Mouse (Mus musculus): ENCODE results near the gene Hist1h1e. TPM values are rescaled to one million over a fixed set of nuclear protein-coding genes. Genes with fewer than 3 reads are reported as not detected.
A peak's percentile ranks its signal among the peaks of the same experiment; 100 is the strongest.
"Not testable (repeated sequence)": the region's sequence is repeated elsewhere in the genome, so short reads cannot be mapped to it uniquely, and the experiment has no call there.

Gene Hist1h1e
- polyA plus RNA-seq, 1 experiment from 2014 or later = 9.6 TPM

DNA sequence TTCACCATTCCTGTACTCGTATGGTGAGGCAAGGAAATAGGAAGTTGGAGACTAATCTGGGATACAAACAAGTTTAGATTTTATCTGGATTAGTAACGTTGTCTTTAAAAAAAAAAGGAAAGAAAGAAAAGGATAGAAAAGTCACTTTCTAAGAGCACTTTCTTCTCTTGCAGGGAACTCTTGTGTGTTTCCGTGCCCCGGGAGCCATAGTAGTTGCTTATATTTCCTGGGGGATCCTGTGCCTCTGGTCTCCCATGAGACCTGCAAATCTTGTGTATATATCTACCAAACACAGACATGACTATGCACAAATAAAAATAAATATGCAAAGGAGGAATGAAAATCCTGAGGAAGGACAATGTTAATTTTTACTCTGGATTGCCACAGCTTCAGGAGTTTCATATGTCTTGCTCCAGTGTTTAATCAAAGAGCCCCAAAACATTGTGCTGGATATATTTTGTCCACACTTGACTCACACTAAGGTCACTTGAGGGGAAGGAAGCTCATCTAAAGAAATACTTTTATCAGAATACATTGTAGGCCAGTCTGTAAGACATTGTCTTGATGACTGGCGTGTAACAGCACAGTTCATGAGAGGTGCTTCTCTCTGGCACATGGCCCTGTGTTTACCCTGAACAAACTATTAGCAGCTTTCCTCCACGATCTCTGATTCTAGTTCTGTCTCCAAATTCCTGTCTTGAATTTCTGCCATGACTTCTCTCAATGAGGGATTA lies 45.3 kb downstream of the Hist1h1e start:
- no peaks in the 10 kb centered on the region for H3K27me3 ChIP-seq
- no peaks in the 10 kb centered on the region for H3K9me3 ChIP-seq (replicated peaks)
- H3K4me1 ChIP-seq (replicated peaks) = peaks cover 37% of the 10 kb centered on the region
- peak overlapping the region; percentile 73 for H3K4me2 ChIP-seq
- H3K36me3 ChIP-seq = no peaks in the 10 kb centered on the region
- peak overlapping the region; percentile 47 for H3K4me3 ChIP-seq
- 52% methylated on average over 6 of the region's 6 CpGs for WGBS
- ATAC-seq (replicated peaks; ENCODE audit: insufficient number of reproducible peaks, insufficient read depth, low FRiP score, low read depth) = no peak
- H3K9ac ChIP-seq = peak overlapping the region; percentile 61; the same call in 1 of the 2 replicates
- H3K27ac ChIP-seq = peak overlapping the region; percentile 77

DNA sequence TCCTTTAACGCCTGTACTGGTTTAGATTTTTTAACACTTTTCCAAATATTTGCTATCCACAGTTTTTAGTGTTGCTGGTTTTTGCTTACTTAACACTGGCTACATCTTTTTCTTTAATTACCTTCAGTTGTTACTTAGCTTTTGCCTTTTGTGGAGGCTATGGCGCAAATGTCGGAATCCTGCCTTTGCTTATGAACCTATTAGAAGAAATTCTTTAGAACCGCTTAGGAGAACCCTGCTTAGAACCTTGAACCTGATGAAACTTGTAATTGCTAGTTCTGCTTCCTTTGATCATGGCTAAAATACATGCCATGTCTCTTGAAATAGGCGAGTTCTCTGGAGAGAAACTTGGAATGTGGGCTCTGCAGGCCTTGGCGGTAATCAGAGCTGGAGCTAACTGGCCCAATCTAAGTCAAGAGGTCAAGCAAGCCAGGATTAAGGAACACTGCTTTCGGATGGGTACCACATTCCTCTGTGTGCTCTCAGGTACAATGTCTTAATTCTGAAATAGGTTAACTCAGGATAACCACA lies 45.9 kb downstream of the Hist1h1e start:
- 22% methylated on average over 7 of the region's 7 CpGs for WGBS
- peak overlapping the region; percentile 61 for H3K9ac ChIP-seq
- H3K4me3 ChIP-seq = peak overlapping the region; percentile 47
- peaks cover 38% of the 10 kb centered on the region for H3K4me1 ChIP-seq (replicated peaks)
- H3K9me3 ChIP-seq (replicated peaks) = no peaks in the 10 kb centered on the region
- ATAC-seq (replicated peaks; ENCODE audit: insufficient number of reproducible peaks, insufficient read depth, low FRiP score, low read depth) = no peak
- H3K4me2 ChIP-seq = peak overlapping the region; percentile 73
- H3K36me3 ChIP-seq = no peaks in the 10 kb centered on the region
- peak overlapping the region; percentile 77 for H3K27ac ChIP-seq
- no peaks in the 10 kb centered on the region for H3K27me3 ChIP-seq

DNA sequence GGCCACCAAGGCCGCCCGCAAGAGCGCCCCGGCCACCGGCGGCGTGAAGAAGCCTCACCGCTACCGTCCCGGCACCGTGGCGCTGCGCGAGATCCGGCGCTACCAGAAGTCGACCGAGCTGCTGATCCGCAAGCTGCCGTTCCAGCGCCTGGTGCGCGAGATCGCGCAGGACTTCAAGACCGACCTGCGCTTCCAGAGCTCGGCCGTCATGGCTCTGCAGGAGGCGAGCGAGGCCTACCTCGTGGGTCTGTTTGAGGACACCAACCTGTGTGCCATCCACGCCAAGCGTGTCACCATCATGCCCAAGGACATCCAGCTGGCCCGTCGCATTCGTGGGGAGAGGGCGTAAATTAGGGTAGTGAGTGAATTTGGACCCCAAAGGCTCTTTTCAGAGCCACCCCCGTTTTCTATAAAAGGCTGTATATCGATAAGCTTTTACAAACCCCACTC lies 46.5 kb downstream of the Hist1h1e start:
- Histone ChIP-seq H3K9ac (peak overlapping the region; percentile 61), H3K27ac (peak overlapping the region; percentile 77), H3K4me1 (replicated peaks) (peaks cover 35% of the 10 kb centered on the region), H3K4me2 (peak overlapping the region; percentile 73), H3K4me3 (peak overlapping the region; percentile 47)
- H3K36me3 ChIP-seq; H3K9me3 ChIP-seq (replicated peaks); ATAC-seq (replicated peaks; ENCODE audit: insufficient number of reproducible peaks, insufficient read depth, low FRiP score, low read depth); H3K27me3 ChIP-seq: not testable (repeated sequence)
- WGBS = 2% methylated on average over 11 of the region's 40 CpGs

DNA sequence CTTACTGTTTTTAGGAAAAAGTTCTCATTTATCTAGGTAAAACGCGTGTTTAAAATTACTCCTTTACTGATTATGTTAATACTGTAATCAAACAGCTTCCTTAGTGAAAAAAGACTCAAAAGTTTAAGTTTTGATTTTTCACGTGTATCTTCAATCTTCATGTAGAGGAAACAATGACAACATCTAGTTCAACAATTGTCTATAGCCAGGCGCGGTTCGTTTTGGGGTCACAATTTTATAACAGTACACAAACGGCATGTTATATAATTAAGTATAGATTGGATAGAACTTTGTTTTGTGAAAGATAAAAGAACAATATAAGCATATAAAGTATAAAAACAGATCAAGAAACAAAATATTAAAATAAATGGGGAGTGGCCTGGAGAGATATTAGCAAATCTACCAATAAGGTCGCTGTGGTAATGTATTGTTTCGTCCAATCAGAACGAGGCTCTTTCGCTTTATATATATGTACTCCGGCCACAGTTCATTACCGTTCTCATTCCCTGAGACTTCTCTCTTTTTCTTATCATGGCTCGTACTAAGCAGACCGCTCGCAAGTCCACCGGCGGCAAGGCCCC lies 47.0 kb downstream of the Hist1h1e start, which contains the start of gene Hist1h3d:
TSS of gene Hist1h3d (plus strand) at position 493 of the 581 bp plus-strand sequence.
- Histone ChIP-seq H3K27ac (peak within 1 kb of the TSS; percentile 79), H3K36me3 (no peaks in the 10 kb centered on the region), H3K9ac (peak within 1 kb of the TSS; percentile 61), H3K9me3 (replicated peaks) (no peaks in the 10 kb centered on the region), H3K4me2 (peak within 1 kb of the TSS; percentile 73), H3K4me3 (peak within 1 kb of the TSS; percentile 47), H3K4me1 (replicated peaks) (peaks cover 33% of the 10 kb centered on the region), H3K27me3 (no peaks in the 10 kb centered on the region)
- WGBS = 1% methylated on average over 18 of the region's 18 CpGs
- ATAC-seq (replicated peaks; ENCODE audit: insufficient number of reproducible peaks, insufficient read depth, low FRiP score, low read depth) = peak; percentile 53; the same call in 1 of the 2 replicates

DNA sequence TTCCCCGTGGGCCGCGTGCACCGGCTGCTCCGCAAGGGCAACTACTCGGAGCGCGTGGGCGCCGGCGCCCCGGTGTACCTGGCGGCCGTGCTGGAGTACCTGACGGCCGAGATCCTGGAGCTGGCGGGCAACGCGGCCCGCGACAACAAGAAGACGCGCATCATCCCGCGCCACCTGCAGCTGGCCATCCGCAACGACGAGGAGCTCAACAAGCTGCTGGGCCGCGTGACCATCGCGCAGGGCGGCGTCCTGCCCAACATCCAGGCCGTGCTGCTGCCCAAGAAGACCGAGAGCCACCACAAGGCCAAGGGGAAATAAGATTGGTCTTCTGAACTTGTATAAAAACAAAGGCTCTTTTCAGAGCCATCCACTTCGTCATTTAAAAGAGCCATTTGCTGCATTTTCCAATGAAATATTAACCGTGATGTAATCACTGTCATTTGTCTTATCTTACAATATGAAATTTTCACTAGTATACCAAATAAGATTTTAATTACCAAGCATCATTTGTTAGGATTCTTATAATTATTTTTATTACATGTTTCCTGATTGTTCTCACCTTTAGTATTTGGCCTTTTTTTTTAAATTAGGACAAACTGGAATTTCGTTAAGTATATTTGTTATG lies 47.7 kb downstream of the Hist1h1e start:
- not testable (repeated sequence) for H3K9ac ChIP-seq; ATAC-seq (replicated peaks; ENCODE audit: insufficient number of reproducible peaks, insufficient read depth, low FRiP score, low read depth); H3K27me3 ChIP-seq; H3K36me3 ChIP-seq; H3K9me3 ChIP-seq (replicated peaks)
- Histone ChIP-seq H3K27ac (peak overlapping the region; percentile 97), H3K4me2 (peak overlapping the region; percentile 73), H3K4me3 (peak overlapping the region; percentile 54), H3K4me1 (replicated peaks) (peaks cover 38% of the 10 kb centered on the region)
- 1% methylated on average over 14 of the region's 39 CpGs for WGBS

DNA sequence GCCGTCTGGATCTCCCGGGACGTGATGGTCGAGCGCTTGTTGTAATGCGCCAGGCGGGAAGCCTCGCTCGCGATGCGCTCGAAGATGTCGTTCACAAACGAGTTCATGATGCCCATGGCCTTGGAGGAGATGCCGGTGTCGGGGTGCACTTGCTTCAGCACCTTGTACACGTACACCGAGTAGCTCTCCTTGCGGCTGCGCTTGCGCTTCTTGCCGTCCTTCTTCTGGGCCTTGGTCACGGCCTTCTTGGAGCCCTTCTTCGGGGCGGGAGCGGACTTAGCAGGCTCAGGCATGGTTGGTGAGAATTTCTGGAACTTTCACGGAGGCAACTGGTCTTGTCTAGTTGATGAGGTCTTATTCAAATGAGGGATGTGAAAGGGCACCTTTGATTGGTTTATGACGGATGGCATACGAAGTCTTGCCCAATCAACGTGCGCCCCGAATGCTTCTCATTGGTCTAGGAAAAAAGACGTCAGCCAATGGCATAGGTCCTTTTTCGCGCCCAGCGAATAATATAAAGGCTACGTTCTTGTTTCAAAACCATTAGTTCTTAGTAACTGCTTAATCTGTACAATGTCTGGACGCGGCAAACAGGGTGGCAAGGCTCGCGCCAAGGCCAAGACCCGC lies 48.3 kb downstream of the Hist1h1e start, which contains the start of the genes Hist1h2bf and Hist1h2ad:
TSS of gene Hist1h2bf (minus strand) at position 299 of the 627 bp plus-strand sequence.
TSS of gene Hist1h2ad (plus strand) at position 484 of the 627 bp plus-strand sequence.
- WGBS = under 1% methylated on average over 36 of the region's 42 CpGs

DNA sequence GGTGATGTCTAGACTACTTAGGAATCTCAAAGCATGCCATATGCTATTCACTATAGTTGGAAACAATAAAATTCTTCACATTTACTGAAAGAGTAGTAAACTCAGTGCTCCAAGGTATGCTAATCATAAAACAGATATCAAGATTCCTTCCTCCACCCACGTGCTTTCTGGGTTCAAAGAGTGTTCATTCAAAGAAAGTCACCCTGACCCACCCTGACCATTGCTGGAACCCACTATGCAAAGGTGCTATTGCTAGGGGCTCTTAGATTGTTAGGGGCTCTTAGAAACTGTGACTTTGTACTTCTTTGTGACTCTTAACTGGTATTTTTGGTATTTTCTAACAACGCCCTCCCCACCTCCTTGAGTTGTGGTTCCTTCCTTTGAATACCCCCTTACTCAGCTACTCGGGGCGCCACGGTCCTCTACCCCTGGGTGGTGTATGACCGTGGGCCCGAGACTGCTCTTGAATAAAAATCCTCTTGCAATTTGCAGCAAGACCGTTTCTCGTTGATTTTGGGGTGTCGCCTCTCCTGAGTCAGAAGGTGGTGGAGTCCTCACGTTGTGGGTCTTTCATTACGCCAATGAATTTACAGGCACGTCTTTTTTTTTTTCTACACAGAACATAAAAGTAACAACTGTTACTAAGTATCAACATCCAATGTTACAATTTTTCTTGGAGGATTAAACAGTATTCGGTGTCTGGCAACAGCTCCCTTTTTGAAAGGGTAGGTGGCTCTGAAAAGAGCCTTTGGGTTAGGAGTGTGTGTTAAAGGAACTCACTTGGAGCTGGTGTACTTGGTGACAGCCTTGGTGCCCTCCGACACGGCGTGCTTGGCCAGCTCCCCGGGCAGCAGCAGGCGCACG lies 49.1 kb downstream of the Hist1h1e start:
- peaks cover 39% of the 10 kb centered on the region for H3K4me1 ChIP-seq (replicated peaks)
- H3K27me3 ChIP-seq; ATAC-seq (replicated peaks; ENCODE audit: insufficient number of reproducible peaks, insufficient read depth, low FRiP score, low read depth); H3K36me3 ChIP-seq; H3K9me3 ChIP-seq (replicated peaks): not testable (repeated sequence)
- WGBS = 13% methylated on average over 20 of the region's 20 CpGs
- peak overlapping the region; percentile 97 for H3K27ac ChIP-seq
- H3K4me2 ChIP-seq = peak overlapping the region; percentile 73
- peak overlapping the region; percentile 54 for H3K4me3 ChIP-seq
- peak overlapping the region; percentile 58 for H3K9ac ChIP-seq

More for the DNA sequence above, 48.3 kb downstream of the Hist1h1e start, which contains the start of the genes Hist1h2bf and Hist1h2ad:
- Histone ChIP-seq H3K9ac (peak within 1 kb of the TSS; percentile 58), H3K4me1 (replicated peaks) (peaks cover 39% of the 10 kb centered on the region), H3K4me3 (peak within 1 kb of the TSS; percentile 54), H3K4me2 (peak within 1 kb of the TSS; percentile 73), H3K27ac (peak within 1 kb of the TSS; percentile 97)
- not testable (repeated sequence) for H3K27me3 ChIP-seq; H3K9me3 ChIP-seq (replicated peaks); H3K36me3 ChIP-seq
- peak; percentile 86 for ATAC-seq (replicated peaks; ENCODE audit: insufficient number of reproducible peaks, insufficient read depth, low FRiP score, low read depth)

DNA sequence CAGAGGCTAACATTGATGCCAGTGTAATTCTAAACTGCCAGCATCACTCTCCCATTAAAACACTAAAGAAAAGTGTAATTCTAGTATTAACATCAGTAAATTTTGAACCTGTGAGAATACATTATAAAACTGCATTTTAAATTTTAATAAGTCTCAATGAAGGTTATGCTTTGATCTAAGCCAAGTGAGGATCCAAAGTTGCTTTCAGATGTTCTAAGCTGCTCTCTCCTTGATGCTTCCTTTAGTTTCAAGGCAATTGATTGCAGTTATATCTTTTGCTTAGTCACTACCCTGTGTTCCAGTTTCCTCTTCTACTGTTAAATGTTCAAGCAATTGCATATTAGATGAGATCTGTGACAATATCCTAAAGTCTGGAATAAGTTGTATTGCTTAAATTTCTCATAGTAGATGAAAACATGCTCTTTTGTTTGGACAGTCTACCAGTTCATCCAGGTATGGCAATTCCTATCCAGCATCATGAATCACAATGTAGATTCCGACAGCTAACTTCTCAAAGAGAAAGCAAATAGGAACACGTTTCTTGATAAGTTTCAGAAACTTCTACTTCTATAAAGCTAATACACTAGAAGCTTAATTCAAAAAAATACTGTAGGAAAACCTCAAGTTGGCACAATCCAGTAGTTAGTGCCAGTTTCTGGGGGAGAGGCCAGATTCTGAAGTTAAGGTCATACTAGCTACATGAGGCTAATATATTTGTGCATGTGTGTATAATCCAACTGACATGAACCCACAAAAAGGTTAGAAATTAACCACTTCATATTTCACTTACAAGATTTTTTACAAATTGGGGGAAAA lies 49.9 kb downstream of the Hist1h1e start:
- H3K4me1 ChIP-seq (replicated peaks) = peaks cover 39% of the 10 kb centered on the region
- peak overlapping the region; percentile 58 for H3K9ac ChIP-seq
- 41% methylated on average over 2 of the region's 2 CpGs for WGBS
- H3K27ac ChIP-seq = peak overlapping the region; percentile 97
- H3K27me3 ChIP-seq = no peaks in the 10 kb centered on the region
- no peaks in the 10 kb centered on the region for H3K9me3 ChIP-seq (replicated peaks)
- no peaks in the 10 kb centered on the region for H3K36me3 ChIP-seq
- no peak for ATAC-seq (replicated peaks; ENCODE audit: insufficient number of reproducible peaks, insufficient read depth, low FRiP score, low read depth)
- peak overlapping the region; percentile 54 for H3K4me3 ChIP-seq
- H3K4me2 ChIP-seq = peak overlapping the region; percentile 73

DNA sequence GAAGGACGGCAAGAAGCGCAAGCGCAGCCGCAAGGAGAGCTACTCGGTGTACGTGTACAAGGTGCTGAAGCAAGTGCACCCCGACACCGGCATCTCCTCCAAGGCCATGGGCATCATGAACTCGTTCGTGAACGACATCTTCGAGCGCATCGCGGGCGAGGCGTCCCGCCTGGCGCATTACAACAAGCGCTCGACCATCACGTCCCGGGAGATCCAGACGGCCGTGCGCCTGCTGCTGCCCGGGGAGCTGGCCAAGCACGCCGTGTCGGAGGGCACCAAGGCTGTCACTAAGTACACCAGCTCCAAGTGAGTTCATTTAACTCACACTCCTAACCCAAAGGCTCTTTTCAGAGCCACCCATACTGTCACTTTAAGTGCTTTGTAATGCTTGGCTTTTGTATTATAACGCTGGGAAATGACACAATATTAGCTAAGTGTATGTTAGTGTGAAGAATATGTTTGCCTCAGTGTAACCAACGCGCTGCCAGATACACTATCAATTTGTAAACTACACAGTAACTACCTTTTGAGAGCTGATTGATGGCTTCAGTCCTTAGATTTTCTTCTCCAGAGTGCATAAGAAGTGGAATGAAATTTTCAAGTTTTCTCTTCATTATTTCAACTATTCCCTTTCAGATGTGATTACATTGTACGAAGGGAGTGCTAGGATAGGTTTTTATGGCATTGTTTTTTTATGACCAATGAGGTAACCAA lies 50.7 kb downstream of the Hist1h1e start:
- not testable (repeated sequence) for ATAC-seq (replicated peaks; ENCODE audit: insufficient number of reproducible peaks, insufficient read depth, low FRiP score, low read depth); H3K27me3 ChIP-seq; H3K9me3 ChIP-seq (replicated peaks); H3K36me3 ChIP-seq
- Histone ChIP-seq H3K27ac (peak overlapping the region; percentile 97), H3K4me1 (replicated peaks) (peaks cover 34% of the 10 kb centered on the region), H3K9ac (peak overlapping the region; percentile 58), H3K4me3 (peak overlapping the region; percentile 54), H3K4me2 (peak overlapping the region; percentile 73)
- WGBS = under 1% methylated on average over 17 of the region's 34 CpGs
